Mouse (Mus musculus): ENCODE results near the gene Notch1. TPM values are rescaled to one million over a fixed set of nuclear protein-coding genes. Genes with fewer than 3 reads are reported as not detected.

Notch1 gene
- total RNA-seq, 4 experiments from 2014 or later: 23.7 to 32.6 (median 28.4) TPM

GRCm38 (mm10) chr2:26500027-26500598 is 16.4 kb downstream of the Notch1 start:
- no peak for DNase-seq

GRCm38 (mm10) chr2:26498694-26499093 is 17.8 kb downstream of the Notch1 start:
- no peak for DNase-seq

DNA sequence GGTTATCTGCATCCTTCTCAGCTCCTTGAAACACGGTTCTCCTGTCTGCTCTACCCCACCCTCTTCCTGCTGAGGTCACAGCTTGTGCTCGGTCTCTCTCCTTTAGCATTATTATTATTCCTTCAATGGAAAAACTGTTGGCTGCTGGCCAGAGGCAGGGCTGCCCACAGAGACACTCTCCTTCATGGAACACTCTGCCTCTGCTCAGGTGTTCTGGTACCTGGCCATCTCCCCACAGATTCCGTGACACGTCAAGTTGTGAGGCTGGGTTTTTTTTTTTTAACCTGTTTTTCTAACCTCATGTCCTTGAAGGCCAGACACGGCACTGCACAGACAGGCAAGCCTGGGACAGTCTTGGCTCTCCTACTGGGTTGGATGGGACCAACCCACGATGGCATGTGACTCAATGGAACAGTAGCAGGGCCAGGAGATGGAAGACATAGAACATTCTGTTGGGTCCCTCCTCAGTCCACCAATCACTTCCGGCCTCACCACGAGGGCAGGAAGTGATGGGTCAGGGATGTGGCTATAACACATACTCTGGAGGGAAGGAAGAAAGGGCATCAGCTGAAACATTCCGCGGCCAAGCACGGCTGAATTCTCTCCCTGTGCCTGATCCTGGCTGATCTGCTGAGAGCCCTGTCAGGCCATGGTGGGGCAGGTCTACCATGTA is 18.5 kb downstream of the Notch1 start:
- DNase-seq: no peak

DNA sequence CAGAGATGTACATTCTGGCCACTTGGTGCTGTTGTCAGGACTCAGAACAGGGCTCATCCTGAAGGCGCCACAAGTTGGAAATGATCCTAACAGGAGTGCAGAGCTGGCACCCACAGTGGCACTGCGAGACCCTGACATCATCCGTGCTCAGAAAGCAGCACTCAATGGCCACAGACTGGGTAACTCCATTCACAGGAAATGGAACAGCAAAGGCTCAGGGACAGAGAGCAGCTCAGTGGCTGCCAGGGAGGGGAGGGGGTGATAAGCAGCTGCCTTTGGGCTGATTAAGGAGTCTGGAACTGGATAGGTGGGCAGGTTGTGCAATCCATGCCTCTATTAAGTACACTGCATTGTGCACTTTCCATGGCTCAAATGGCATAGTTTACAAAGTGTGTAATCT is 20.0 kb downstream of the Notch1 start:
- no peak for DNase-seq

GRCm38 (mm10) chr2:26495701-26496100 is 20.8 kb downstream of the Notch1 start:
- DNase-seq: no peak

- DNase-seq: no peak
Measured at GRCm38 (mm10) chr2:26494991-26495390, 21.5 kb downstream of the Notch1 start.

GRCm38 (mm10) chr2:26494396-26494795 is 22.1 kb downstream of the Notch1 start:
- no peak for DNase-seq

- no peak for DNase-seq
Measured at GRCm38 (mm10) chr2:26493021-26493781, 23.3 kb downstream of the Notch1 start.

DNA sequence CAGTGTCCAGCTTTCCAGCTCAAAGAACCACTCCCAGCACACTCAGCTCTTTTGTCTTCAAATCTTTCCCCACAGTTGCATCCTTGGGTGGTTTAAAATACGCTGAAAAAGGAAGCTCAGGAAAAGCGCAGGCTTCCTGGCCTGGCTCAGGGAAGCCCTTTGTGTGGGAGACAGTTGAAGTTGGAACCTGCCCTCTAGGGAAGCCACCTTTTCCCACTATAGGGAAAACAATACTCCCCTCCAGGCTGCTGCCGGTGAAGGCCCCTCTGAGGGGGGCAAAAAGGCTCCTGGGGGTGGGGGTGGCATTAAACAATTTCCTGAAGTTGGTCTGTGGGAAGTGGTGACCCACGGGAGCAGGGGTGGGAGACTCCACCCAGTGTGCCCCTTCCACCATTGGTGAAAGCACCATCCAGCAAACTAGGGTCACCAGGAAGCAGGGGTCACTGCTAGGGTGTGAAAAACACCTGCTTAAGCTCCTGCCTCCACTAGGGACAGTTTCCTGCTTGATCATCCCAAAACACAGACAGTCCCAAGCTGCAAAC is 25.6 kb downstream of the Notch1 start:
- no peak for DNase-seq

DNA sequence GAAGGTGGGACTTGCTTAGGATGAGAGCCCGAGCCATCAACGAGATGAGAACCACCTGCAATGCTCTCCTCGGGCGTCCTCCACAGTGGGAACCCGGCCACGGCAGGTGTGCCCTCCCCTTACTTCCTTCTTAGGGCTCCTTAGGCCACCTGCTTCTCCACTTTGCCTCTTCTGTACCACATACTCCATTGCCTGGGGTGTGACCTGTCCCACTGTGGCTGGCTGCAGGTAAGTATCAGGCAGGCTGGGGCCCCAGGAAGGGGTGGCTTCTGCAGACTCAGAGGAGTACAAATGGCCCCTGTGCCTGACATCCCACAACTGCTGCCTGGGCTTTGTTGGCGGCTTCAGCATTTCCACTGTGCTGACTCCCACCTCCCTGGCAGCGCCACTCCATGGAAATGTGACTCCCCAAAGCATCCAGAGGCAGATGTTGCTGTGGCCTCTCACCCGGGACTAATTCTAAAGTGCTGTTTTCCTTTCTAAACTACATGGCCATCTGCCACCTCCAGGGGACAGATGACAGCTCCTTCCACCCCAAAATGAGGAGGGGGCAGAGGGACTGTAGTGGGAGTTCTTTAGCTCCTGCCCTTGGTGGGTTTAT is 27.8 kb downstream of the Notch1 start:
- DNase-seq: no peak

DNA sequence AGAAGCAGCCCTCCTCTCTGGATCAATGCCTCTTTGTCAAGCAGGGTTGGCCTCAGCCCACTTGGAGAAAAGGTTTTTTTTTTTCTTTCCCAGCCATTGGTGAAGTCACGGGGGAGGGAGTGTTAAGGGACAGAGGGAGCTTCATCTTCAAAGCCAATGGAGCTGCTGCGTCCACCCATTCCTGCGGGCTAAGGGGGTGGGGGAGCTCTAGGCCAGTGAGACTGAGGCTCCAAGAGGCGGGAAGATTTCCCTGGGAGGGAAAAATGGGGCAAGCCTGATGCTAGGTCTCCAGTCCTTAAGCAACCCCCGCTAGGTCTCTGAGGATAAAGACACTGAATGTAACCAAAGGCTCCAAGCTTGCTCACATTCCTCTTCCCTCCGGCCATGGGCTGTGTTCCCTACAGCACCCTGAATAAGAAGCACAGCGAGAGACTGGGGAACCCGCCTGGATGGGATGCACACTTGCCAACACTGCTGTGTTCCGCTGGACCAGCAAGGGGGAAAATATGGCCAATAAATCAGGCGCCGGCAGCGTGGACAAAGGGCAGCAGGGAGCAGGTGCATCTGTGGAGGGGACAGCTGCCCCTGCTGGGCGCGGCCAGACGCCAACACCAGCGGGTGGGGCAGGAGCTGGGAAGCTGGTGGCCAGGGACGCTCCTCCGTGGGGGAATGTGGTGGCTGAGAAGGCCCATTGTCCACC is 29.0 kb downstream of the Notch1 start:
- no peak for DNase-seq

DNA sequence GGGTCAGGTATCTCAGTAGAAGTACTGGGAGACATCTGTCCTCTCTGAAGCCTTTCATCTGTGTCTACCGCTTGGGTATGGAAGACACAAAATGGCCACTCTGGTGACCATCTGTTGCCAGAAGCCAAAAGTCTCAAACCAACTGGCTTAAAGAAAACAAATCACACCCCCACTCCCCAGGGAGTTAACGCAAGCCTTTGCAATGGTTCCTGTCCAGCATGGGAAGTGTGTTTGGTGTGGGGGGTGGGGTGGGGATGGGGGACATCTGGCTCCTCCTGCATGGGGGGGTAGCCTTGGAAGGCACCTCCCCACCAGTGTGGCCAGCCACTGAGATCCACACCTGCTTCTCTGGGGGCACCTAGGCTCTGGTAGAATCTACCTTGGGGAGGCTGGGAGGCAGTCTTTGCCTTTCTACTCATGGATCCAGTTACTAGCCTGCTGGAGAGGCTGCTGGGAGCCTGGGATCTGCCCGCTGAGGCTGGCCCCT is 29.6 kb downstream of the Notch1 start:
- DNase-seq: no peak

- no peak for DNase-seq
Measured at GRCm38 (mm10) chr2:26486264-26486810, 30.1 kb downstream of the Notch1 start.

DNA sequence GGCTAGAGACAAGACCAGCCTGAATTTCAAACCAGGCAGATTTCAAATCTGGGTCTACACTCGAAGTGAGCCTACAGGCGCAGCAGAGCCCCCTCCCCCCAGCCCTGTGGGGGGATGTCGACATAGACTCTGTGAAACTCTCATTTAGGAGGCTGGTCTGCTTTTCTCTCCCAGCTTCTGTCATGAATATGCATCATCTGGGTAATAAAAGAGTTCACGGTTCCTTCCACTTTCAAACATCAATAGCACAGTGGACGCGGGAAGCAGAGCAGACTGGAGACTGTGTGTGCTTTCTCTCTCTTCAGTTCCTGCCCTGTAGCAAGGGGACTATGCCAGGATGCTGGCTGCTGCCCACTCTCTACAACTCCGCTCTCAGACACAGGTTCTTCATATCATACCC is 30.8 kb downstream of the Notch1 start:
- no peak for DNase-seq

DNA sequence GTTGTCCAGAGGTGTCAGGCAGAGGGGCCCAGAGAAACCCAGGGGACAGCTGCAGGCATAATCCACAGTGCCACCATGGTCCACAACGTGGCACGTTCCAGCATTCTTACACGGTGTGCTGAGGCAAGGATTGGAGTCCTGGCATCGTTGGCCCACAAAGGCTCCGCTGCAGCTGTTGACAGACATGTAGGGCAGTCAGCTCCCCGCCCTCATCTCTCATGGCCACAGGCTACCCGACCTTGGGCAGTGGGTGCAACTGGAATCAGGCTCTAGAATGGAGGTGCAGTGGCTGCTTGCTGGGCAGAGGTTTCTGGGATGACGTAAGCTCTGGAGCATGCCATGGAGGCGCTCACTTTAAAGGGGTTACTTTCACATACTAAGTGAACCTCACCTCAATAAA is 31.2 kb downstream of the Notch1 start:
- peak; percentile 77 for DNase-seq

DNA sequence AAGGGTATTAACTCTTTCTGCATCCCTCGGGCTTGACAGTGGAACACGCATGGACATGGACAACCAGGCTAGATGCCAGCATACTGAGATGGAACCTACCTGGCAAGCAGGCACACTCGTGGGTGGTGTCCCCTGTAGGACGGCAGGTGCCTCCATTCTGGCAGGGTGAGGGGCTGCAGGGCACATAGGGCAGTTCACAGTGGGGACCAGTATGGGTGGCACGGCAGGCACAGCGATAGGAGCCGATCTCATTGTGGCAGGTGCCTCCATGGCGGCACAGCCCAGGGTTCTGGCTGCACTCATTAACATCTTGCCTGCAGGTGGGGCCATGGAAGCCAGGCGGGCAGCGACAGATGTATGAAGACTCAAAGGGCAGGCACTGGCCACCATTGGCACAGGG is 32.3 kb downstream of the Notch1 start:
- no peak for DNase-seq

- DNase-seq: no peak
Measured at GRCm38 (mm10) chr2:26483230-26483869, 33.1 kb downstream of the Notch1 start.

DNA sequence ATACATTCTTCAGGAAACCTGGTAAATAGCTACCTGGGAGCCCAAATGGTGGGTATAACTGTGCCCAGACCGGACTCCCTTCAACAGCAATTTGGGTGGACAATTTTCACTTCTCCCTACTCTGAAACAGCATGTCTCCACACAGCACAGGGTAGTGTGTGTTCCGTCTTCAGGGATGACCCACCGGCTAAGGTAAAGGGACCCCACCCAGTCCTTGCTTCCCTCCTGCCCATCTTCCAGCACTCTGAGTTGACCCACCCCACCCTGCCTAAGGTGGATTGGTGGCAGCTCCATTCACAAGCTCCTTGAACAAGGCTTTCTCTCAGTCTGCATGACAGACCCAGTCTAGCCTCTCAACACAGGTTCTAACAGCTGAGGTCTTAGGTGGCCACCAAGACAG is 33.6 kb downstream of the Notch1 start:
- DNase-seq: no peak

GRCm38 (mm10) chr2:26481724-26482495 is 34.6 kb downstream of the Notch1 start:
- DNase-seq: no peak

DNA sequence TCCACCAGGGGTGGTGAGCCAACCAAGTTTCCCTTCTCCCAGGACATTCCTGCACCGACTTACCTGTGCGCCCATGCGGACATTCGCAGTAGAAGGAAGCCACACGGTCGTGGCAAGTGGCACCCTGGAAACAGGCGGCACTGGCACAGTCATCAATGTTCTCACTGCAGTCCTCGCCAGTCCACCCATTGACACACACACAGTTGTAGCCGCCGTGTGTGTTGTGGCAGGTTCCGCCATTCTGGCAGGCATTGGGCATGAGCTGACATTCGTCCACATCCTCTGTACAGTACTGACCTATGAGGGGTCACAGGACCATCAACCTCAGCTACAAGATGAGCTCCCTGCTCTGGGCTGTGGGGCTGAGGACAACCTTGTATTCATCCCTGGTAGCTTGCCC is 35.6 kb downstream of the Notch1 start:
- no peak for DNase-seq
